Mouse (Mus musculus): ENCODE data around the gene Nhlh2. TPM values are rescaled to one million over a fixed set of nuclear protein-coding genes. Genes with fewer than 3 reads are reported as not detected.

Gene Nhlh2
- polyA plus RNA-seq, 1 experiment = not detected

GRCm38 (mm10) chr3:102049207-102050104, 39.6 kb downstream of the Nhlh2 start:
- Histone ChIP-seq H3K4me3 (ENCODE audit: insufficient read depth, low read length) (no peak overlapping the region), H3K4me1 (ENCODE audit: control insufficient read depth, insufficient read depth, low read length) (no peaks in the 10 kb centered on the region), H3K27ac (ENCODE audit: insufficient read depth, low read length) (no peak overlapping the region)
- no peak for TF ChIP-seq CTCF (IDR thresholded peaks at IDR 0.05; ENCODE audit: borderline replicate concordance, insufficient read depth, low read length)
- no peak for TF ChIP-seq POLR2A (IDR thresholded peaks at IDR 0.05; ENCODE audit: low read depth, low read length)

- Histone ChIP-seq H3K4me3 (ENCODE audit: insufficient read depth, low read length) (no peak overlapping the region), H3K4me1 (ENCODE audit: control insufficient read depth, insufficient read depth, low read length) (no peaks in the 10 kb centered on the region), H3K27ac (ENCODE audit: insufficient read depth, low read length) (no peak overlapping the region)
- TF ChIP-seq POLR2A (IDR thresholded peaks at IDR 0.05; ENCODE audit: low read depth, low read length) (no peak), CTCF (IDR thresholded peaks at IDR 0.05; ENCODE audit: borderline replicate concordance, insufficient read depth, low read length) (no peak)
These were observed 42.2 kb downstream of the Nhlh2 start for GRCm38 (mm10) chr3:102052036-102052435.

- no peak for TF ChIP-seq POLR2A (IDR thresholded peaks at IDR 0.05; ENCODE audit: low read depth, low read length)
- no peak for TF ChIP-seq CTCF (IDR thresholded peaks at IDR 0.05; ENCODE audit: borderline replicate concordance, insufficient read depth, low read length)
- no peak overlapping the region for H3K27ac ChIP-seq (ENCODE audit: insufficient read depth, low read length)
- no peak overlapping the region for H3K4me3 ChIP-seq (ENCODE audit: insufficient read depth, low read length)
- no peaks in the 10 kb centered on the region for H3K4me1 ChIP-seq (ENCODE audit: control insufficient read depth, insufficient read depth, low read length)
These were observed 43.4 kb downstream of the Nhlh2 start for GRCm38 (mm10) chr3:102053293-102053692.

- TF ChIP-seq POLR2A (IDR thresholded peaks at IDR 0.05; ENCODE audit: low read depth, low read length) = no peak
- no peak for TF ChIP-seq CTCF (IDR thresholded peaks at IDR 0.05; ENCODE audit: borderline replicate concordance, insufficient read depth, low read length)
- Histone ChIP-seq H3K27ac (ENCODE audit: insufficient read depth, low read length) (no peak overlapping the region), H3K4me3 (ENCODE audit: insufficient read depth, low read length) (no peak overlapping the region), H3K4me1 (ENCODE audit: control insufficient read depth, insufficient read depth, low read length) (no peaks in the 10 kb centered on the region)
These were observed 46.0 kb downstream of the Nhlh2 start for GRCm38 (mm10) chr3:102055878-102056277.

- TF ChIP-seq CTCF (IDR thresholded peaks at IDR 0.05; ENCODE audit: borderline replicate concordance, insufficient read depth, low read length) (no peak), POLR2A (IDR thresholded peaks at IDR 0.05; ENCODE audit: low read depth, low read length) (no peak)
- no peaks in the 10 kb centered on the region for H3K4me1 ChIP-seq (ENCODE audit: control insufficient read depth, insufficient read depth, low read length)
- no peak overlapping the region for H3K27ac ChIP-seq (ENCODE audit: insufficient read depth, low read length)
These were observed 50.2 kb downstream of the Nhlh2 start for GRCm38 (mm10) chr3:102060065-102060464.

GRCm38 (mm10) chr3:102061923-102062670, 52.2 kb downstream of the Nhlh2 start:
- Histone ChIP-seq H3K4me3 (ENCODE audit: insufficient read depth, low read length) (no peak overlapping the region), H3K27ac (ENCODE audit: insufficient read depth, low read length) (no peak overlapping the region), H3K4me1 (ENCODE audit: control insufficient read depth, insufficient read depth, low read length) (no peaks in the 10 kb centered on the region)
- no peak for TF ChIP-seq CTCF (IDR thresholded peaks at IDR 0.05; ENCODE audit: borderline replicate concordance, insufficient read depth, low read length)
- TF ChIP-seq POLR2A (IDR thresholded peaks at IDR 0.05; ENCODE audit: low read depth, low read length) = no peak

More at GRCm38 (mm10) chr3:102060065-102060464, 50.2 kb downstream of the Nhlh2 start:
- H3K4me3 ChIP-seq (ENCODE audit: insufficient read depth, low read length) = no peak overlapping the region

GRCm38 (mm10) chr3:102062671-102063010, 52.8 kb downstream of the Nhlh2 start:
- Histone ChIP-seq H3K4me3 (ENCODE audit: insufficient read depth, low read length) (no peak overlapping the region), H3K4me1 (ENCODE audit: control insufficient read depth, insufficient read depth, low read length) (no peaks in the 10 kb centered on the region), H3K27ac (ENCODE audit: insufficient read depth, low read length) (no peak overlapping the region)
- TF ChIP-seq POLR2A (IDR thresholded peaks at IDR 0.05; ENCODE audit: low read depth, low read length) = no peak
- no peak for TF ChIP-seq CTCF (IDR thresholded peaks at IDR 0.05; ENCODE audit: borderline replicate concordance, insufficient read depth, low read length)

- no peaks in the 10 kb centered on the region for H3K4me1 ChIP-seq (ENCODE audit: control insufficient read depth, insufficient read depth, low read length)
- H3K4me3 ChIP-seq (ENCODE audit: insufficient read depth, low read length) = no peak overlapping the region
- no peak for TF ChIP-seq POLR2A (IDR thresholded peaks at IDR 0.05; ENCODE audit: low read depth, low read length)
- TF ChIP-seq CTCF (IDR thresholded peaks at IDR 0.05; ENCODE audit: borderline replicate concordance, insufficient read depth, low read length) = no peak
- H3K27ac ChIP-seq (ENCODE audit: insufficient read depth, low read length) = no peak overlapping the region
These were observed 53.6 kb downstream of the Nhlh2 start for GRCm38 (mm10) chr3:102063273-102064120.

GRCm38 (mm10) chr3:102064566-102064965, 54.7 kb downstream of the Nhlh2 start:
- H3K27ac ChIP-seq (ENCODE audit: insufficient read depth, low read length) = no peak overlapping the region
- no peak overlapping the region for H3K4me3 ChIP-seq (ENCODE audit: insufficient read depth, low read length)
- H3K4me1 ChIP-seq (ENCODE audit: control insufficient read depth, insufficient read depth, low read length) = no peaks in the 10 kb centered on the region
- TF ChIP-seq CTCF (IDR thresholded peaks at IDR 0.05; ENCODE audit: borderline replicate concordance, insufficient read depth, low read length) (no peak), POLR2A (IDR thresholded peaks at IDR 0.05; ENCODE audit: low read depth, low read length) (no peak)

Other genes with a start within 250 kb of the Nhlh2 start
- gene Mab21l3, start 161.1 kb upstream of the Nhlh2 start, polyA plus RNA-seq (2011; ENCODE audit: insufficient read length, low read depth, missing spikeins) = 2.1 and 2.5 TPM in 2 replicates
- 5.6 and 8.1 TPM in 2 replicates for gene Slc22a15, start 85.6 kb upstream of the Nhlh2 start, polyA plus RNA-seq (2011; ENCODE audit: insufficient read length, low read depth, missing spikeins)
- gene Casq2, start 76.3 kb downstream of the Nhlh2 start, polyA plus RNA-seq (2011; ENCODE audit: insufficient read length, low read depth, missing spikeins) = 0.20 and 1.2 TPM in 2 replicates
- gene Vangl1, start 194.6 kb downstream of the Nhlh2 start, polyA plus RNA-seq (2011; ENCODE audit: insufficient read length, low read depth, missing spikeins) = 23.2 and 30.0 TPM in 2 replicates

All from embryonic fibroblast, embryonic 13.5 days (primary cell).